Mouse (Mus musculus): ENCODE results near the gene Arhgap27. TPM values are rescaled to one million over a fixed set of nuclear protein-coding genes. Genes with fewer than 3 reads are reported as not detected.

Arhgap27 gene
- total RNA-seq, 1 experiment, result 8.2 TPM

- Histone ChIP-seq H3K9me3 (ENCODE audit: control insufficient read depth, insufficient read depth, low read depth, low read length) (no peaks in the 10 kb centered on the region), H3K4me3 (ENCODE audit: insufficient read depth in 1 of 2, low read depth in 1 of 2, low read length in 2 of 2, poor library complexity in 1 of 2, severe bottlenecking in 1 of 2) (no peak overlapping the region), H3K36me3 (ENCODE audit: control insufficient read depth, insufficient read depth, low read length, poor library complexity, severe bottlenecking) (peaks cover 30% of the 10 kb centered on the region), H3K4me1 (ENCODE audit: control insufficient read depth in 2 of 2, insufficient read depth in 2 of 2, low read length in 2 of 2, poor library complexity in 1 of 2) (peaks cover 0 to 18% of the 10 kb centered on the region in 2 experiments; a peak in 2 of 4 replicates), H3K9ac (ENCODE audit: insufficient read depth, low read depth, low read length, poor library complexity, severe bottlenecking) (no peak overlapping the region), H3K27ac (ENCODE audit: insufficient read depth, low read depth, low read length, poor library complexity, severe bottlenecking) (no peak overlapping the region)
- DNase-seq (ENCODE audit: low read depth, low spot score), result no peak
- in situ Hi-C loops (cut with MboI; ENCODE audit: low sequenced_read_pairs in 2 of 2, unreplicated experiment in 2 of 2), result no loop called here
- no peak for TF ChIP-seq ZNF384 (IDR thresholded peaks at IDR 0.05; ENCODE audit: low read depth, low read length)
- TF ChIP-seq MAFK (IDR thresholded peaks at IDR 0.05; ENCODE audit: insufficient read depth, low read depth, low read length), result no peak
- TF ChIP-seq CHD2 (IDR thresholded peaks at IDR 0.05; ENCODE audit: low read depth, low read length), result no peak
- no peak for TF ChIP-seq HCFC1 (IDR thresholded peaks at IDR 0.05; ENCODE audit: borderline replicate concordance, insufficient read depth, low read length)
- no peak for TF ChIP-seq ZC3H11A (IDR thresholded peaks at IDR 0.05; ENCODE audit: borderline replicate concordance, low read depth, low read length)
These were observed 2.0 kb upstream of the Arhgap27 start for GRCm38 (mm10) chr11:103365530-103365929.

GRCm38 (mm10) chr11:103365022-103365421 is 1.5 kb upstream of the Arhgap27 start:
- TF ChIP-seq HCFC1 (IDR thresholded peaks at IDR 0.05; ENCODE audit: borderline replicate concordance, insufficient read depth, low read length) (no peak), MAFK (IDR thresholded peaks at IDR 0.05; ENCODE audit: insufficient read depth, low read depth, low read length) (no peak), CHD2 (IDR thresholded peaks at IDR 0.05; ENCODE audit: low read depth, low read length) (no peak), ZC3H11A (IDR thresholded peaks at IDR 0.05; ENCODE audit: borderline replicate concordance, low read depth, low read length) (no peak), ZNF384 (IDR thresholded peaks at IDR 0.05; ENCODE audit: low read depth, low read length) (no peak)
- no peak overlapping the region for H3K9ac ChIP-seq (ENCODE audit: insufficient read depth, low read depth, low read length, poor library complexity, severe bottlenecking)
- DNase-seq (ENCODE audit: low read depth, low spot score), result no peak
- in situ Hi-C loops (cut with MboI; ENCODE audit: low sequenced_read_pairs in 2 of 2, unreplicated experiment in 2 of 2), result no loop called here
- H3K36me3 ChIP-seq (ENCODE audit: control insufficient read depth, insufficient read depth, low read length, poor library complexity, severe bottlenecking), result peaks cover 27% of the 10 kb centered on the region
- H3K27ac ChIP-seq (ENCODE audit: insufficient read depth, low read depth, low read length, poor library complexity, severe bottlenecking), result no peak overlapping the region
- peaks cover 0 to 18% of the 10 kb centered on the region in 2 experiments; a peak in 2 of 4 replicates for H3K4me1 ChIP-seq (ENCODE audit: control insufficient read depth in 2 of 2, insufficient read depth in 2 of 2, low read length in 2 of 2, poor library complexity in 1 of 2)
- H3K9me3 ChIP-seq (ENCODE audit: control insufficient read depth, insufficient read depth, low read depth, low read length), result no peaks in the 10 kb centered on the region
- H3K4me3 ChIP-seq (ENCODE audit: insufficient read depth in 1 of 2, low read depth in 1 of 2, low read length in 2 of 2, poor library complexity in 1 of 2, severe bottlenecking in 1 of 2), result no peak overlapping the region

GRCm38 (mm10) chr11:103364335-103364734 is 843 bp upstream of the Arhgap27 start:
- in situ Hi-C loops (cut with MboI; ENCODE audit: low sequenced_read_pairs in 2 of 2, unreplicated experiment in 2 of 2), result no loop called here
- Histone ChIP-seq H3K27ac (ENCODE audit: insufficient read depth, low read depth, low read length, poor library complexity, severe bottlenecking) (no peak overlapping the region), H3K9me3 (ENCODE audit: control insufficient read depth, insufficient read depth, low read depth, low read length) (no peaks in the 10 kb centered on the region), H3K36me3 (ENCODE audit: control insufficient read depth, insufficient read depth, low read length, poor library complexity, severe bottlenecking) (peaks cover 23% of the 10 kb centered on the region), H3K4me3 (ENCODE audit: insufficient read depth in 1 of 2, low read depth in 1 of 2, low read length in 2 of 2, poor library complexity in 1 of 2, severe bottlenecking in 1 of 2) (no peak overlapping the region), H3K9ac (ENCODE audit: insufficient read depth, low read depth, low read length, poor library complexity, severe bottlenecking) (no peak overlapping the region), H3K4me1 (ENCODE audit: control insufficient read depth in 2 of 2, insufficient read depth in 2 of 2, low read length in 2 of 2, poor library complexity in 1 of 2) (peaks cover 0 to 17% of the 10 kb centered on the region in 2 experiments; a peak in 2 of 4 replicates)
- no peak for DNase-seq (ENCODE audit: low read depth, low spot score)
- TF ChIP-seq HCFC1 (IDR thresholded peaks at IDR 0.05; ENCODE audit: borderline replicate concordance, insufficient read depth, low read length), result no peak
- TF ChIP-seq CHD2 (IDR thresholded peaks at IDR 0.05; ENCODE audit: low read depth, low read length), result no peak
- no peak for TF ChIP-seq ZNF384 (IDR thresholded peaks at IDR 0.05; ENCODE audit: low read depth, low read length)
- no peak for TF ChIP-seq ZC3H11A (IDR thresholded peaks at IDR 0.05; ENCODE audit: borderline replicate concordance, low read depth, low read length)
- TF ChIP-seq MAFK (IDR thresholded peaks at IDR 0.05; ENCODE audit: insufficient read depth, low read depth, low read length), result no peak

GRCm38 (mm10) chr11:103362521-103363181 is 841 bp downstream of the Arhgap27 start:
- Histone ChIP-seq H3K4me1 (ENCODE audit: control insufficient read depth in 2 of 2, insufficient read depth in 2 of 2, low read length in 2 of 2, poor library complexity in 1 of 2) (peaks cover 0 to 18% of the 10 kb centered on the region in 2 experiments; a peak in 2 of 4 replicates), H3K27ac (ENCODE audit: insufficient read depth, low read depth, low read length, poor library complexity, severe bottlenecking) (peak overlapping the region; percentile 41; the same call in 1 of the 2 replicates), H3K9ac (ENCODE audit: insufficient read depth, low read depth, low read length, poor library complexity, severe bottlenecking) (peak overlapping the region; percentile 85), H3K4me3 (ENCODE audit: insufficient read depth in 1 of 2, low read depth in 1 of 2, low read length in 2 of 2, poor library complexity in 1 of 2, severe bottlenecking in 1 of 2) (peak overlapping the region; percentile 79 to 80), H3K36me3 (ENCODE audit: control insufficient read depth, insufficient read depth, low read length, poor library complexity, severe bottlenecking) (peaks cover 17% of the 10 kb centered on the region), H3K9me3 (ENCODE audit: control insufficient read depth, insufficient read depth, low read depth, low read length) (no peaks in the 10 kb centered on the region)
- no peak for DNase-seq (ENCODE audit: low read depth, low spot score)
- TF ChIP-seq MAFK (IDR thresholded peaks at IDR 0.05; ENCODE audit: insufficient read depth, low read depth, low read length), result no peak
- TF ChIP-seq CHD2 (IDR thresholded peaks at IDR 0.05; ENCODE audit: low read depth, low read length), result no peak
- no peak for TF ChIP-seq ZC3H11A (IDR thresholded peaks at IDR 0.05; ENCODE audit: borderline replicate concordance, low read depth, low read length)
- no peak for TF ChIP-seq ZNF384 (IDR thresholded peaks at IDR 0.05; ENCODE audit: low read depth, low read length)
- no peak for TF ChIP-seq HCFC1 (IDR thresholded peaks at IDR 0.05; ENCODE audit: borderline replicate concordance, insufficient read depth, low read length)
- in situ Hi-C loops (cut with MboI; ENCODE audit: low sequenced_read_pairs in 2 of 2, unreplicated experiment in 2 of 2), result no loop called here
